Mouse (Mus musculus) frontal cortex, postnatal 14 days (tissue): ENCODE data around the gene Zfp60.

Source experiments
- DNase-seq, 2 experiments: peaks; one replicate each; pipeline ENCODE4 v3.0.0; 2022; ENCODE audit warnings: low spot score in 2 of 2

Gene Zfp60

GRCm38 (mm10) chr7:27731281-27731883 lies at the start of gene Zfp60:
TSS of gene Zfp60 (plus strand) at chr7:27731389.
- peak; percentile 82 to 86 for DNase-seq

GRCm38 (mm10) chr7:27683218-27683617 lies 48.0 kb upstream of the Zfp60 start:
- no peak for DNase-seq

GRCm38 (mm10) chr7:27685220-27685619 lies 46.0 kb upstream of the Zfp60 start:
- no peak for DNase-seq

GRCm38 (mm10) chr7:27685681-27686080 lies 45.5 kb upstream of the Zfp60 start:
- DNase-seq = no peak

- DNase-seq = no peak
Measured at GRCm38 (mm10) chr7:27687043-27687442, 44.1 kb upstream of the Zfp60 start.

GRCm38 (mm10) chr7:27687836-27688235 lies 43.4 kb upstream of the Zfp60 start:
- DNase-seq = no peak

GRCm38 (mm10) chr7:27688246-27688788 lies 42.9 kb upstream of the Zfp60 start:
- no peak for DNase-seq

GRCm38 (mm10) chr7:27688815-27689612 lies 42.2 kb upstream of the Zfp60 start, which contains the start of gene Zfp607b:
TSS of gene Zfp607b (plus strand) at chr7:27689340.
- DNase-seq = peak; percentile 84 to 94

- no peak for DNase-seq
Measured at GRCm38 (mm10) chr7:27691076-27691475, 40.1 kb upstream of the Zfp60 start.

GRCm38 (mm10) chr7:27696711-27697110 lies 34.5 kb upstream of the Zfp60 start:
- DNase-seq = no peak

- no peak for DNase-seq
Measured at GRCm38 (mm10) chr7:27710402-27710801, 20.8 kb upstream of the Zfp60 start.

GRCm38 (mm10) chr7:27721951-27722350 lies 9.2 kb upstream of the Zfp60 start:
- DNase-seq = no peak

- DNase-seq = no peak
Measured at GRCm38 (mm10) chr7:27725566-27726538, 5.3 kb upstream of the Zfp60 start.

- DNase-seq = no peak
Measured at GRCm38 (mm10) chr7:27727471-27727870, 3.7 kb upstream of the Zfp60 start.

- DNase-seq = no peak
Measured at GRCm38 (mm10) chr7:27731946-27732345, 757 bp downstream of the Zfp60 start.

- no peak for DNase-seq
Measured at GRCm38 (mm10) chr7:27732508-27732907, 1.3 kb downstream of the Zfp60 start.

GRCm38 (mm10) chr7:27735457-27735856 lies 4.3 kb downstream of the Zfp60 start:
- no peak for DNase-seq

- no peak for DNase-seq
Measured at GRCm38 (mm10) chr7:27756351-27757047, 25.3 kb downstream of the Zfp60 start.

- DNase-seq = no peak
Measured at GRCm38 (mm10) chr7:27757048-27757375, 25.8 kb downstream of the Zfp60 start.

- DNase-seq = no peak
Measured at GRCm38 (mm10) chr7:27765176-27765886, 34.1 kb downstream of the Zfp60 start.

- no peak for DNase-seq
Measured at GRCm38 (mm10) chr7:27789306-27789705, 58.1 kb downstream of the Zfp60 start.
